Mouse (Mus musculus) embryonic fibroblast, embryonic 13.5 days (primary cell): ENCODE measurements around the gene Hnrnpdl. TPM values are rescaled to one million over a fixed set of nuclear protein-coding genes. Genes with fewer than 3 reads are reported as not detected.

Experiments used
- H3K27ac ChIP-seq: 2 replicates; pipeline ENCODE4 v1.5.1; 2012; ENCODE audit warnings: low read length, control low read depth, inconsistent platforms; ENCODE audit not compliant: insufficient read depth
- H3K4me1 ChIP-seq: 2 replicates; pipeline ENCODE4 v1.6.1; 2011; ENCODE audit warnings: low read length; ENCODE audit not compliant: control insufficient read depth, insufficient read depth
- H3K4me3 ChIP-seq: 2 replicates; pipeline ENCODE4 v1.5.1; 2011; ENCODE audit warnings: mild to moderate bottlenecking, control low read depth, low read length; ENCODE audit not compliant: insufficient read depth
- CTCF ChIP-seq: IDR thresholded peaks from 2 replicates; pipeline ENCODE4 v1.5.1; 2011; ENCODE audit warnings: mild to moderate bottlenecking, control low read depth, low read length, moderate library complexity, borderline replicate concordance; ENCODE audit not compliant: insufficient read depth
- POLR2A ChIP-seq: IDR thresholded peaks from 2 replicates; pipeline ENCODE4 v1.6.1; 2011; ENCODE audit warnings: low read depth, mild to moderate bottlenecking, control low read depth, low read length, moderate library complexity
- polyA plus RNA-seq: library from polyadenylated mRNA; stranded (reverse); fragments of >200 nt; gene quantifications from 2 replicates; pipeline ENCODE4 v1.2.4, GENCODE M21; 2011; ENCODE audit warnings: low read depth; ENCODE audit not compliant: missing spikeins, insufficient read length

Hnrnpdl gene
- polyA plus RNA-seq, 1 experiment = 231 TPM

DNA sequence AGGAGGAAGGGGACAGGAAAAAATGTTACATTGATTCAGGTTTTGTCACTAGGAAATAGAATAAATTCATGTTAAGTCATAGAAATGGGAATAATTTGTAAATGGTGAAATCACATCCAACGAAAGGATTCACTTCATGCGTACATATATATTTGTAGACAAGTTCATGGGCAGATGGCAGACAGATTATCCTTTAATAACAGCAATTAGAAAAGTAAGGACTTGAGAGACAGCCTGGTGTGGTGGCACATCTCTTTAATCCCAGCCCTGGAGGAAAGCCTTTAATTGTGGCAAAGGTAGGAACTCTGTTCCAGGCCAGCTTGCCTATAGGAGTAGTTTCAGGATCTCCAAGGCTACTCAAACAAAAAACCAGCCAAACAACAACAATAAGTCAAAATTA, 30.1 kb upstream of the Hnrnpdl start:
- no peaks in the 10 kb centered on the region for H3K4me1 ChIP-seq
- no peak overlapping the region for H3K4me3 ChIP-seq
- no peak overlapping the region for H3K27ac ChIP-seq
- no peak for TF ChIP-seq CTCF
- TF ChIP-seq POLR2A = no peak

DNA sequence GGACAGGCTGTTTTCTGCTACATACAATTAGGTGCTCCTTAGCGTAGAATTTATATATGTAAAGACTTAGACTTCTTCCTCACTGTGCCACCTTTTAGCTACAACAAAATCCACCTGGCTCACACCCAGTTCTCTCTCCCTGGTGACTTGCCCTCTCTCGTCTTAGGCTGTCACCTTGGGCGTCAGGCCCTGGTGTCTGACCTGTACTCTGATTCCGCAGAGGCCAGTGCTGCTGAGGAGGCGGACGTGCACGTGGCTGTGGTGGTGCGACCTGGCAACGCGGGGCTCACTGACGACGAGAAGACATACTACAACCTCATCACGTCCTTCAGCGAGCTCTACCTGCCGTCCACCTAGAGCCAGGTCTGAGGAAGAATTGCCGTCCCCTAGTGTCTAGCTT, 28.1 kb upstream of the Hnrnpdl start:
- TF ChIP-seq CTCF = no peak
- no peak for TF ChIP-seq POLR2A
- H3K4me3 ChIP-seq = no peak overlapping the region
- H3K27ac ChIP-seq = no peak overlapping the region
- H3K4me1 ChIP-seq = no peaks in the 10 kb centered on the region

DNA sequence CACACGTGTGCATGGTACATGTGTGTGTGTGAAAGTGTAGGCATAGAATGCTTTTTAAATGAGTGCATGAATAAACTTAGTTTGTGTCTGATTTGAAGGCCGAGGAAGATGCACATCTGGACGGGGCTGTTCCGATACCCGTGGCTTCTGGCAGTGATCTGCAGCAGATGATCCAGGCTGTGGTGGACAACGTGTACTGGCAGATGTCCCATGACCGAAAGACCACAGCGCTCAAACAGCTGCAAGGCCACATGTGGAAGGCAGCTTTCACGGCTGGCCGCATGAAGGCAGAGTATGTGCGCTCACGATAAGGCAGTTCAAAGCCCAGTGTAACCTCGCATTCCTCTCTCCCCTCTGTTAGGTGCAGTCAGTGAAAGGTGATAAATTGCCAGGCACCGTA, 21.4 kb upstream of the Hnrnpdl start:
- Histone ChIP-seq H3K4me1 (no peaks in the 10 kb centered on the region), H3K4me3 (no peak overlapping the region), H3K27ac (no peak overlapping the region)
- no peak for TF ChIP-seq POLR2A

DNA sequence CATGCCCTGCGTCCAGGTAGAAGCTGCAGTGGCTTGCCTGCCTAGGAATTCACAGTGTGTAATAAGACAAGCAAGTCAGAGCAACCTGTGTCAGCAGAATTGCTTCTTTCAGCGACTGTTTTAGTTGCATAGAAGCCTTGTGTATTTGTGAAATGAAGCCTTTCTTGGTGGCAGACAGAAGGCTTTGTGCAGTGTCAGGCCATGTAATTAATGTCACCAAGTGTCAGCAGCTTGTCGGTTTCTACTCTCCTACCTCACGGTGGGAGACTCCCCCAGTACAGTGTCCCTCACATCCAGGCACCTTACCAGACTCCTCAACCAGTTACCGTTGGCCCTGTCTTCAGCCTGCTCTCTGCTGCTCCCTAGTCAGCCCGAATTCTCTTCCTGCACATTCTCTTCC, 19.9 kb upstream of the Hnrnpdl start:
- Histone ChIP-seq H3K27ac (no peak overlapping the region), H3K4me1 (no peaks in the 10 kb centered on the region)
- TF ChIP-seq CTCF (no peak), POLR2A (no peak)

DNA sequence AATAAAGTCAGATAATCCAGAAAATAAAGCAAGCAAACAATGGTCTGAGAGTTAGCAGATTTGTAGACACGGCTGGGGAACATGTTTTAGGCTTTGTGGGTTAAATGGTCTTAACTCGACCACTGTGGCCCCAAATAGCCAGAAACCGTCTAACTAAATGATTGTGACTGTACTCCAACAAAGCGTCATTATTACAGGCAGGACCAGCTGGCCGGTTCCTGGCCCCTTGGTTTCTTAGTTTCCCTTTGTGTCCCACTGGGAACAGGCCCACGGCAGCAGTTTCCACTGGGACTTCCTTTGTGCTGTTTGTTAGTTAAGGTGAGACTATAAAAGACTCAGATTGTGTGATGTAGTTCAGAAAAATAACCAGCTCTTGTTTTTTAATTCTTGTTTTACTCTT, 19.3 kb upstream of the Hnrnpdl start:
- no peak overlapping the region for H3K27ac ChIP-seq
- no peaks in the 10 kb centered on the region for H3K4me1 ChIP-seq
- TF ChIP-seq POLR2A = no peak
- TF ChIP-seq CTCF = no peak
- no peak overlapping the region for H3K4me3 ChIP-seq

More for the DNA sequence above, 19.9 kb upstream of the Hnrnpdl start:
- no peak overlapping the region for H3K4me3 ChIP-seq

DNA sequence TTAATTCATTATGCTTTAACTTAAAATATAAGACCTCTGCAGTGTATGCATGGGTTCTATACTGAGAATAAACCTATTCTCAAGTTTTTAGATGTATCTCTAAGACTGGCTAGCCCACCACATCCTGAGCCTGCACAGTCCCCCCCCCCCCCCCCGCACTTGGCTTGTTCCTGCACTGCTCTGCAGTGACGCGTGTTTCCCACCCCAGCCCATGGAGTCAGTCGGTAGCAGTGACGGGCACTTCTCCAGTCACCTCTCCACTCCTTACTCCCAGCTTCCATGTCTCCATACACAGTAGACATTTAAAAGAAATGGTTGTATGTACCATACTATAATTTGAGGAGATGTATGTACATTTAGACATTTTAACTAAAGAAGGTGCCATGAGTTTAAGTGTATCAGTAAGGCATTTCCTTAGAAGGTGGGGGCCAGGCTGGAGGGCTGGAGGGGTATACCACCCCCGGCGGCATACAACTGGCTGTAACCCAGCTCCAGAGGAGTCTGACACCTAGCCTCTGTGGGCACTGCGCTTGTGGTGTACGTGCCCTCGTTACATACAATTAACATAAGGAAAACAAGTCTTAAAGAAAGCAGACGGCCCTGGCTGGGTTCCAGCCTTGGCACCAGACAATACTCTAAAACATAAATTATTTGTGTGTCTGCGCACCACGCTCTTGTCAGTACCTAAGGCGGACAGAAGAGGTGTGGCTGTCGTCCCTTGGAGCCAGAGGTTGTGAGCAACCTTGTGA, 18.2 kb upstream of the Hnrnpdl start:
- Histone ChIP-seq H3K4me1 (no peaks in the 10 kb centered on the region), H3K27ac (no peak overlapping the region), H3K4me3 (no peak overlapping the region)
- TF ChIP-seq CTCF = no peak
- no peak for TF ChIP-seq POLR2A

DNA sequence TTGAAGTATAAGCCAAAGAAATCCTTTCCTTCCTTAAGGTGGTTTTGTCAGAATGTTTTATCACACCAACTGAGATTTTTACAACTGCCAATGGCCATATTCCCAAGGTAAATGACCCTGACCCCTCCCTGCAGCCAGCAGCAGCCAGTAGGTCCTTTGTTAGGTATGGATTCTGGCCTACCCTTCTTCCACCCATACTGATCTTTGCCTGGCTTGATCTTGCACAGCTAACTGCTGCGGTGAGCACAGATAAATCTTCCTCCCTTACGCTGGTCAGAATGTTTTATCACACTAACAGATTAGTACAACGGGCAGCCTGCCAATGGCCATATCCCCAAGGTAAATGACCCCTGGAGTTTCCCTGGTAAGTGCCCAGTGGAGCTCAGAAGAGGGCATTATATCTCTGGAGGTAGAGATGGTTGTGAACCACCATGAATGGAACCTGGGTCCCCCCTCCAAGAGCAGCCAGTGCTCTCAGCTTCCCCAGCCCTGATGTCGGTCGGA, 16.5 kb upstream of the Hnrnpdl start:
- Histone ChIP-seq H3K4me1 (no peaks in the 10 kb centered on the region), H3K4me3 (no peak overlapping the region), H3K27ac (no peak overlapping the region)
- TF ChIP-seq CTCF (no peak), POLR2A (no peak)

DNA sequence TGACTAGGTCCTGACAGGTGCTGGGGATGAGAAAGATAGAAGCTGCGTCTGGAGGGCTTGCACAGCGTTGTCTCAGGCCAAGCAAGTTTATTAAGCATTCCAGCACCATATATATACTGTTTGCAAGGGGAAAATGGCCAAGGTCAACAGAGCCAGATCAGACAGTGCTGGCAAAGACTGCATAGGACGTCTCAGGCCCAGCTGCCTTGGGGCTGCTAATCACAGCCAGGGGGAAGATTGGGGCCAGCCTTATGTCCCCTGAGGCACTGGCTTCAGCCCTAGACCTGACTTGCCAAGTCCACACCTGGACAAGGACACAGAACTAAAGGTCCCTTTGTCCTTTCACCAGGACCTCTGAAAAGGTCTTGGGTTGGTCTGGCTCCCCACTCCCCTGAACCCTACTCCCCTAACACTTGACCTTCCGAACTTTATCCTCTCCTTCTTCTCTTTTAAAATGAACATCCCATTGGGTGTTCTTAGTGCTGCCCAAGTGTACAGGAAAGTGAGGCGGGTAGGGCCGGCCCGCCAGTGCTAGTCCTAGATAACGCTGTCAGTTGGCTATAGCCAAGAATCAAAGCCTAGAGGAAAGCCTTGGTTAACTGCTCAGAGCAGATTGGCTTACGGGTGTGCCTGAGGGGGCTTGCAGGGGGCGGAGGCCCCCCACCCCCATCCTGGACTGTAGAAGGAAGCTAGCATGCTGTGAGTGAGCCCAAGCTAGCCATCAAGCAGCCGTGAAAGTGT, 15.5 kb upstream of the Hnrnpdl start:
- H3K4me3 ChIP-seq = no peak overlapping the region
- H3K4me1 ChIP-seq = no peaks in the 10 kb centered on the region
- no peak overlapping the region for H3K27ac ChIP-seq
- TF ChIP-seq CTCF (no peak), POLR2A (no peak)

DNA sequence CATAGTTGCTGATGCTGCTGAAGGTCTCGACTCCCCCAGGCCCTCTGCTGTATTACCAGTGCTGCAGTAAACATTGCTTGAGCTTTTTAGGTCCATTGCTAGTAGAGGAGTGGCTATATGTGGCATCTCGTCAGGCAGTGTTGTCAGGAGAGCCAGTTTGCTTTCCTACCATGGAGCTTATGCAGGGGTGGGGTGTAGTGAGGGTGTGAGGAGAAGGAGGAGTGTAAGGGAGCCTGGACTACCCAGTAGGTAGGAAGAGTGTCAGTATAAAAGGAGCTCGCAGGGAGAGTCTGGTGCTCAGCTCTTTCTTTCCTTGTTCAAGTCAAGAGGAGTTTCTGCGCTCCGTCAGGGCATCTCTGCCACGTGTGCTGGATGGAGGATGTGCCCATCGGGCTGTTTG, 13.3 kb upstream of the Hnrnpdl start:
- no peaks in the 10 kb centered on the region for H3K4me1 ChIP-seq
- TF ChIP-seq CTCF (no peak), POLR2A (no peak)
- H3K4me3 ChIP-seq = no peak overlapping the region
- H3K27ac ChIP-seq = no peak overlapping the region

DNA sequence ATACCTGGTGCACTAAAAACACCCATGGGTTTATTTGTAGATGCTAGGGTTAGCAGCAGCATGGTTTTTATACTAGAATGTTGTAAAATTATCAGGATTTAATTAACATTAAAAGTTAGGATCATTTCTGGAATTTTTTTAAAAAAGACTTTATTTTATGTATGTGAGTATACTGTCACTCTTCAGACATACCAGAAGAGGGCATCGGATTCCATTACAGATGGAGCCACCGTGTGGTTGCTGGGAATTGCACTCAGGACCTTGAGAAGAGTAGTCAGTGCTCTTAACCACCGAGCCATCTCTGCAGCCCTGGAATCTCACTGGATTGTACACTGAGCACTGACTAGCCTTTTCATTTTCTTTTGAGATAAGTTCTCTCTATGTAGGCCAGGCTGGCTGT, 10.4 kb upstream of the Hnrnpdl start:
- Histone ChIP-seq H3K4me1 (no peaks in the 10 kb centered on the region), H3K27ac (no peak overlapping the region), H3K4me3 (no peak overlapping the region)
- no peak for TF ChIP-seq POLR2A
- no peak for TF ChIP-seq CTCF
